Mouse (Mus musculus): ENCODE measurements at regions not wholly inside any gene's neighbourhood (a gene's known extent, or its start where the extent isn't known, plus 50 kb on each side); places are given as distances from the start of the nearest gene placed in this dataset. TPM values are rescaled to one million over a fixed set of nuclear protein-coding genes. Genes with fewer than 3 reads are reported as not detected.

DNA sequence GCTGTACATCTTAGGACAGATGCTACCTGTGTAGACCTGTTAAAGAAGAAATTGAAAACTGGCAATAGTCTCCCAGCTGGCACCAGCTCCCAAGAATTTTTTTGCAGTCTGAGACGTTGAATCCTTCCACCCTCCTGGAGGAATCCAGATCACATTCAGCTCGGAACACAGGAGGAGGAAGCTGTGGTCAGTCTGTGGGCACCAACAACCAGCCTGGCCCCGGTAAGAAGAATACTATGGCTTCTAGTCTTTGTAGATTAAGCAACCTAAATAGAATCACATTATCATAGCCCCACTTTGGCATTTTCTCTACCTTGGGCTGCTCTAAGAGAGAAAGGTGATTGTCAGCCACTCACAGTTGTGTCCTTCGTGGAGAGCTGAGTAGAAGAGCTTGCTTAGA is 277.0 kb downstream of the Gm19410 start:
- no peaks in the 10 kb centered on the region for H3K27me3 ChIP-seq (ENCODE audit: low read depth, poor library complexity, severe bottlenecking)
- H3K27ac ChIP-seq: no peak overlapping the region
- no peak for DNase-seq (ENCODE audit: low spot score)
- H3K4me1 ChIP-seq: no peaks in the 10 kb centered on the region
- H3K4me3 ChIP-seq: no peak overlapping the region
- no peaks in the 10 kb centered on the region for H3K36me3 ChIP-seq
- WGBS: 88% methylated on average over 4 of the region's 4 CpGs
- H3K9me3 ChIP-seq (replicated peaks): no peaks in the 10 kb centered on the region

Small RNAs in the stretch of these regions (microRNA-seq; reads per million reads assigned to microRNA genes)
- gene Gm22030: not detected

Measured in limb, embryonic 10.5 days (tissue).